Mouse (Mus musculus): ENCODE data around the gene Tas1r3. TPM values are rescaled to one million over a fixed set of nuclear protein-coding genes. Genes with fewer than 3 reads are reported as not detected.

The Tas1r3 gene
- total and polyA plus RNA-seq, 3 experiments: 0.62 to 54.9 (median 1.1) TPM

- Histone ChIP-seq H3K79me2 (ENCODE audit: control insufficient read depth, insufficient read depth, low read length, poor library complexity) (no peaks in the 10 kb centered on the region), H3K27me3 (ENCODE audit: control insufficient read depth in 1 of 2, insufficient read depth in 2 of 2, low read length in 2 of 2) (no peaks in the 10 kb centered on the region), H3K4me1 (ENCODE audit: control insufficient read depth in 1 of 2, insufficient read depth in 2 of 2, low read length in 2 of 2) (no peaks in the 10 kb centered on the region), H3K9ac (ENCODE audit: control insufficient read depth, low read depth, low read length, poor library complexity, severe bottlenecking) (no peak overlapping the region), H3K4me3 (ENCODE audit: control insufficient read depth in 1 of 2, insufficient read depth in 1 of 2, low read depth in 2 of 2, low read length in 2 of 2) (no peak overlapping the region), H3K36me3 (ENCODE audit: control insufficient read depth in 1 of 2, insufficient read depth in 2 of 2, low read length in 2 of 2) (peaks cover 0 to 10% of the 10 kb centered on the region in 2 experiments; a peak in 2 of 4 replicates), H3K27ac (ENCODE audit: control insufficient read depth, low read depth, low read length) (no peak overlapping the region), H3K9me3 (replicated peaks; ENCODE audit: insufficient read depth, low read length) (no peaks in the 10 kb centered on the region)
- TF ChIP-seq HCFC1 (IDR thresholded peaks at IDR 0.05; ENCODE audit: low read depth, low read length): no peak
- no peak for TF ChIP-seq ZKSCAN1 (IDR thresholded peaks at IDR 0.05; ENCODE audit: low read depth, low read length)
- no peak for TF ChIP-seq RAD21 (IDR thresholded peaks at IDR 0.05; ENCODE audit: low read depth, low read length)
- TF ChIP-seq CTCF (IDR thresholded peaks at IDR 0.05 in 2 of 3, conservative IDR thresholded peaks at IDR 0.05 in 1 of 3; ENCODE audit: control insufficient read depth in 1 of 3, insufficient read depth in 1 of 3, low read depth in 2 of 3, low read length in 3 of 3, poor library complexity in 1 of 3, severe bottlenecking in 1 of 3): no peak
- TF ChIP-seq SMC3 (IDR thresholded peaks at IDR 0.05; ENCODE audit: low read depth, low read length): no peak
- no peak for TF ChIP-seq SIN3A (IDR thresholded peaks at IDR 0.05; ENCODE audit: low read length)
- TF ChIP-seq ZC3H11A (IDR thresholded peaks at IDR 0.05; ENCODE audit: low read depth, low read length): no peak
- TF ChIP-seq MAX (IDR thresholded peaks at IDR 0.05; ENCODE audit: low read length): no peak
- TF ChIP-seq ELF1 (IDR thresholded peaks at IDR 0.05; ENCODE audit: low read depth, low read length): no peak
- TF ChIP-seq MXI1 (IDR thresholded peaks at IDR 0.05; ENCODE audit: low read depth, low read length): no peak
- no peak for TF ChIP-seq TCF12 (IDR thresholded peaks at IDR 0.05; ENCODE audit: low read depth, low read length)
- no peak for TF ChIP-seq MEF2A (IDR thresholded peaks at IDR 0.05; ENCODE audit: extremely low read depth, insufficient replicate concordance, low read depth, low read length, poor library complexity, severe bottlenecking)
- no peak for TF ChIP-seq NELFE (IDR thresholded peaks at IDR 0.05; ENCODE audit: low read depth, low read length)
- TF ChIP-seq NRF1 (IDR thresholded peaks at IDR 0.05; ENCODE audit: insufficient read depth, low read depth, low read length, poor library complexity, severe bottlenecking): no peak
- no peak for TF ChIP-seq UBTF (IDR thresholded peaks at IDR 0.05; ENCODE audit: borderline replicate concordance, insufficient read depth, low read depth, low read length)
- no peak for TF ChIP-seq GABPA (IDR thresholded peaks at IDR 0.05; ENCODE audit: low read depth, low read length)
- DNase-seq (ENCODE audit: low read depth, low spot score): no peak
These were observed 20.4 kb upstream of the Tas1r3 start for GRCm38 (mm10) chr4:155883587-155883986.

GRCm38 (mm10) chr4:155871404-155871803 lies 8.2 kb upstream of the Tas1r3 start:
- Histone ChIP-seq H3K36me3 (ENCODE audit: control insufficient read depth in 1 of 2, insufficient read depth in 2 of 2, low read length in 2 of 2) (peaks cover 5 to 9% of the 10 kb centered on the region in 2 experiments), H3K27ac (ENCODE audit: control insufficient read depth, low read depth, low read length) (no peak overlapping the region), H3K79me2 (ENCODE audit: control insufficient read depth, insufficient read depth, low read length, poor library complexity) (peaks cover 27% of the 10 kb centered on the region), H3K4me3 (ENCODE audit: control insufficient read depth in 1 of 2, insufficient read depth in 1 of 2, low read depth in 2 of 2, low read length in 2 of 2) (no peak overlapping the region), H3K9me3 (replicated peaks; ENCODE audit: insufficient read depth, low read length) (no peaks in the 10 kb centered on the region), H3K4me1 (ENCODE audit: control insufficient read depth in 1 of 2, insufficient read depth in 2 of 2, low read length in 2 of 2) (peaks cover 4 to 12% of the 10 kb centered on the region in 2 experiments), H3K27me3 (ENCODE audit: control insufficient read depth in 1 of 2, insufficient read depth in 2 of 2, low read length in 2 of 2) (no peaks in the 10 kb centered on the region), H3K9ac (ENCODE audit: control insufficient read depth, low read depth, low read length, poor library complexity, severe bottlenecking) (no peak overlapping the region)
- no peak for DNase-seq (ENCODE audit: low read depth, low spot score)
- no peak for TF ChIP-seq BHLHE40 (IDR thresholded peaks at IDR 0.05; ENCODE audit: borderline replicate concordance, low read depth, low read length)
- TF ChIP-seq ZC3H11A (IDR thresholded peaks at IDR 0.05; ENCODE audit: low read depth, low read length): no peak
- TF ChIP-seq GATA1 (IDR thresholded peaks at IDR 0.05; ENCODE audit: low read depth, low read length): no peak
- no peak for TF ChIP-seq MAX (IDR thresholded peaks at IDR 0.05; ENCODE audit: low read length)
- TF ChIP-seq ZKSCAN1 (IDR thresholded peaks at IDR 0.05; ENCODE audit: low read depth, low read length): no peak
- TF ChIP-seq ELF1 (IDR thresholded peaks at IDR 0.05; ENCODE audit: low read depth, low read length): no peak

All from MEL (cell line).